ENCODE assay signal across 10 mouse cellular contexts in the genomic region with DNA sequence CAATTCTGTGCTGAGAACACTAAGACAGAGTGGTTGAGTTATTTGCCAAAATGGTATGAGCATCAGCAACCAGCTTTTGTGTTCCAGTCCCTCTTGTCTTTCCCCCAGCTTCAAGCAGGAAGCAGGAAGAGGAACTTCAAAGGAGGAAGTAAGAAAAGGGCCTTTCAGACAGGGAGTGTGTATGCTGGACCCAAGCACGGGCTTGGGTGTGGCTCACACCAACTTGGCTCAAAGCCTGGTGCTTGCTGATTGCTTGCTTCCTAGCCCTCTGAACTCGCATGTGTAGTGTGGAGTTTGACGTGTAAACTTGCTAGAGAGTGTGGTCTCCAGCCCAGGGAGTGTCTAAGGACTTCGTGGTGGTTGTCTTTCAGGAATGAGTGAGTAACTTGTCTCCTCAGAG.
A peak's percentile ranks its signal among the peaks of the same experiment; 100 is the strongest.
DNase-seq lines count a peak whose midpoint lies in the region; ATAC-seq lines count a peak whose summit lies in the region.
"Had no signal": no experiment of that assay in that cellular context is flagged by ENCODE, and none has a peak within 500 bp of the region (broad histone marks: within the 10 kb centered on the region; RNA-seq: fewer than 3 reads in every experiment).

No protein-coding gene starts in this region.

- no peak overlapping the region for H3K9ac ChIP-seq in stomach, embryonic 14.5 days (replicated peaks; ENCODE audit: low read depth, low read length)
- H3K9ac ChIP-seq in hindbrain, embryonic 13.5 days = no peak overlapping the region
- H3K9ac ChIP-seq: neural tube, embryonic 13.5 days had no signal

- H3K4me2 ChIP-seq in stomach, embryonic 14.5 days (replicated peaks; ENCODE audit: low read depth, low read length) = no peak overlapping the region
- H3K4me2 ChIP-seq in hindbrain, embryonic 13.5 days = no peak overlapping the region
- H3K4me2 ChIP-seq: neural tube, embryonic 13.5 days had no signal

- H3K4me3 ChIP-seq in stomach, embryonic 14.5 days (ENCODE audit: low read depth, low read length) = no peak overlapping the region
- no peak overlapping the region for H3K4me3 ChIP-seq in hindbrain, embryonic 13.5 days
- H3K4me3 ChIP-seq: erythroblast, embryonic 14.5 days; neural tube, embryonic 13.5 days had no signal

- H3K36me3 ChIP-seq in stomach, embryonic 14.5 days (ENCODE audit: control insufficient read depth, insufficient read depth, low read length) = no peaks in the 10 kb centered on the region
- no peaks in the 10 kb centered on the region for H3K36me3 ChIP-seq in hindbrain, embryonic 13.5 days
- H3K36me3 ChIP-seq: neural tube, embryonic 13.5 days had no signal

- H3K4me1 ChIP-seq in stomach, embryonic 14.5 days (ENCODE audit: control insufficient read depth, insufficient read depth, low read length) = peaks cover 3% of the 10 kb centered on the region; the same call in 1 of the 2 replicates
- H3K4me1 ChIP-seq in hindbrain, embryonic 13.5 days (replicated peaks) = no peaks in the 10 kb centered on the region; the same call in 1 of the 2 replicates
- H3K4me1 ChIP-seq: neural tube, embryonic 13.5 days had no signal

- no peaks in the 10 kb centered on the region for H3K9me3 ChIP-seq in stomach, embryonic 14.5 days (ENCODE audit: control insufficient read depth, low read depth, low read length)
- no peaks in the 10 kb centered on the region for H3K9me3 ChIP-seq in hindbrain, embryonic 13.5 days
- H3K9me3 ChIP-seq: neural tube, embryonic 13.5 days had no signal

- WGBS in stomach, embryonic 14.5 days = 31% methylated on average over 4 of the region's 4 CpGs
- WGBS in hindbrain, embryonic 13.5 days = 69% methylated on average over 4 of the region's 4 CpGs

- H3K27me3 ChIP-seq in stomach, embryonic 14.5 days (ENCODE audit: control insufficient read depth, insufficient read depth, low read length) = no peaks in the 10 kb centered on the region
- H3K27me3 ChIP-seq in hindbrain, embryonic 13.5 days = peaks cover 4% of the 10 kb centered on the region; the same call in 1 of the 2 replicates
- H3K27me3 ChIP-seq: neural tube, embryonic 13.5 days had no signal

- ATAC-seq in common myeloid progenitor, adult 5-6 weeks (replicated peaks; ENCODE audit: low read depth, poor library complexity, severe bottlenecking) = peak; percentile 79
- ATAC-seq in stomach, embryonic 14.5 days (ENCODE audit: insufficient number of reproducible peaks, insufficient read depth, low FRiP score, low read depth) = peak; percentile 73
- no peak for ATAC-seq in hindbrain, embryonic 13.5 days (ENCODE audit: low FRiP score)
- ATAC-seq in CD4-positive, CD25-positive, alpha-beta regulatory T cell, adult 4 months = no peak

- peak; percentile 39 for DNase-seq in adrenal gland, adult 2 months
- no peak for DNase-seq in adrenal gland, adult 18-20 months (ENCODE audit: low spot score in 2 of 2)
- DNase-seq in induced T-regulatory cell, adult 2 months (ENCODE audit: low read depth) = peak; percentile 24
- peak; percentile 79 to 87 for DNase-seq in lung, adult 18-20 months

- no peak overlapping the region; the same call in 1 of the 2 replicates for H3K27ac ChIP-seq in stomach, embryonic 14.5 days (ENCODE audit: low read length)
- no peak overlapping the region for H3K27ac ChIP-seq in hindbrain, embryonic 13.5 days
- H3K27ac ChIP-seq: neural tube, embryonic 13.5 days had no signal

Comparison
In these comparisons a context has a peak if more than half of its experiments do, and no peak if none do; other contexts are left out.
1. DNase-seq: peak in adrenal gland, adult 2 months (single experiment), induced T-regulatory cell, adult 2 months (single experiment) and lung, adult 18-20 months (2 of 2); none in adrenal gland, adult 18-20 months (0 of 2).
2. ATAC-seq: peak in common myeloid progenitor, adult 5-6 weeks (single experiment) and stomach, embryonic 14.5 days (single experiment); none in hindbrain, embryonic 13.5 days (single experiment) and CD4-positive, CD25-positive, alpha-beta regulatory T cell, adult 4 months (single experiment).